Mouse (Mus musculus) lung, postnatal 36 days (tissue): Measurements from ENCODE around the gene Trim59.
A peak's percentile ranks its signal among the peaks of the same experiment; 100 is the strongest.
"Not testable (repeated sequence)": the region's sequence is repeated elsewhere in the genome, so short reads cannot be mapped to it uniquely, and the experiment has no call there.

Experiments used
- DNase-seq: peaks from one replicate; pipeline ENCODE4 v3.0.0; 2022; ENCODE audit warnings: mixed read lengths

Trim59 gene

GRCm38 (mm10) chr3:69044645-69045399 is at the start of gene Trim59:
Gene Trim59 (minus strand): TSS chr3:69044755.
- DNase-seq: peak; percentile 94

GRCm38 (mm10) chr3:69064005-69064404 is 19.4 kb upstream of the Trim59 start:
- DNase-seq: peak; percentile 32

GRCm38 (mm10) chr3:69062764-69063163 is 18.2 kb upstream of the Trim59 start:
- DNase-seq: no peak

GRCm38 (mm10) chr3:69060672-69061071 is 16.1 kb upstream of the Trim59 start:
- DNase-seq: no peak

GRCm38 (mm10) chr3:69055871-69056270 is 11.3 kb upstream of the Trim59 start:
- DNase-seq: no peak

- no peak for DNase-seq
These were observed 10.3 kb upstream of the Trim59 start for GRCm38 (mm10) chr3:69054760-69055432.

GRCm38 (mm10) chr3:69051894-69052293 is 7.3 kb upstream of the Trim59 start:
- DNase-seq: no peak

- no peak for DNase-seq
These were observed 4.5 kb upstream of the Trim59 start for GRCm38 (mm10) chr3:69049011-69049410.

- DNase-seq: no peak
These were observed 3.1 kb upstream of the Trim59 start for GRCm38 (mm10) chr3:69047684-69048083.

GRCm38 (mm10) chr3:69046509-69046908 is 2.0 kb upstream of the Trim59 start:
- DNase-seq: peak; percentile 45

- no peak for DNase-seq
These were observed 1.2 kb upstream of the Trim59 start for GRCm38 (mm10) chr3:69045750-69046149.

- no peak for DNase-seq
These were observed 797 bp upstream of the Trim59 start for GRCm38 (mm10) chr3:69045400-69045703.

- peak; percentile 21 for DNase-seq
These were observed 376 bp downstream of the Trim59 start for GRCm38 (mm10) chr3:69044167-69044591.

- DNase-seq: peak; percentile 21
These were observed 3.3 kb downstream of the Trim59 start for GRCm38 (mm10) chr3:69041298-69041697.

GRCm38 (mm10) chr3:69040105-69040504 is 4.5 kb downstream of the Trim59 start:
- no peak for DNase-seq

GRCm38 (mm10) chr3:69026133-69026783 is 18.3 kb downstream of the Trim59 start:
- peak; percentile 30 for DNase-seq

GRCm38 (mm10) chr3:69020764-69021163 is 23.8 kb downstream of the Trim59 start:
- no peak for DNase-seq

GRCm38 (mm10) chr3:69020285-69020684 is 24.3 kb downstream of the Trim59 start:
- peak; percentile 27 for DNase-seq

- DNase-seq: not testable (repeated sequence)
These were observed 25.9 kb downstream of the Trim59 start for GRCm38 (mm10) chr3:69018635-69019034.

- DNase-seq: peak; percentile 30
These were observed 27.4 kb downstream of the Trim59 start for GRCm38 (mm10) chr3:69017181-69017580.

- no peak for DNase-seq
These were observed 35.7 kb downstream of the Trim59 start for GRCm38 (mm10) chr3:69008873-69009272.

GRCm38 (mm10) chr3:69006246-69006760 is 38.3 kb downstream of the Trim59 start:
- DNase-seq: peak; percentile 20
